Mouse (Mus musculus): ENCODE results near the gene Krt26. TPM values are rescaled to one million over a fixed set of nuclear protein-coding genes. Genes with fewer than 3 reads are reported as not detected.

Gene Krt26
- not detected for total RNA-seq (2023)

GRCm38 (mm10) chr11:99337866-99338265 lies at the start of gene Krt26:
Gene Krt26 (minus strand): TSS chr11:99337966.

GRCm38 (mm10) chr11:99374803-99375202 lies 37.0 kb upstream of the Krt26 start, which contains the start of gene Krt28:
Gene Krt28 (minus strand): TSS chr11:99374903.

GRCm38 (mm10) chr11:99351004-99351403 lies 13.2 kb upstream of the Krt26 start, which contains the start of gene Krt27:
Gene Krt27 (minus strand): TSS chr11:99351104.

GRCm38 (mm10) chr11:99322851-99323250 lies 14.9 kb downstream of the Krt26 start, which contains the start of gene Krt25:
Gene Krt25 (minus strand): TSS chr11:99322951.

GRCm38 (mm10) chr11:99284833-99285312 lies 52.9 kb downstream of the Krt26 start, which contains the start of gene Krt24:
Gene Krt24 (minus strand): TSS chr11:99285262.

Other genes starting within 250 kb of the Krt26 start
- gene Tns4, start 248.7 kb downstream of the Krt26 start, total RNA-seq (2023) = 1 to 10 TPM in 1 of 2 experiments, not detected in 1; 1.1 TPM
- 100 to 1,000 TPM; 516 to 541 TPM for gene Ccr7, start 182.9 kb downstream of the Krt26 start, total RNA-seq (2023)
- 100 to 1,000 TPM; 147 to 153 TPM for gene Smarce1, start 106.9 kb downstream of the Krt26 start, total RNA-seq (2023)
- not detected for gene Krt222, start 93.9 kb downstream of the Krt26 start, total RNA-seq (2023)
- gene Krt24, start 52.7 kb downstream of the Krt26 start, total RNA-seq (2023) = not detected
- gene Krt25, start 15.0 kb downstream of the Krt26 start, total RNA-seq (2023) = not detected
- not detected for gene Krt27, start 13.1 kb upstream of the Krt26 start, total RNA-seq (2023)
- not detected for gene Krt28, start 36.9 kb upstream of the Krt26 start, total RNA-seq (2023)
- gene Krt10, start 51.4 kb upstream of the Krt26 start, total RNA-seq (2023) = 1 to 10 TPM; 4.7 to 5.7 TPM
- not detected for gene Krt12, start 84.3 kb upstream of the Krt26 start, total RNA-seq (2023)
- not detected for gene Krt20, start 100.2 kb upstream of the Krt26 start, total RNA-seq (2023)
- gene Krt23, start 155.2 kb upstream of the Krt26 start, total RNA-seq (2023) = not detected
- not detected for gene Krt39, start 183.4 kb upstream of the Krt26 start, total RNA-seq (2023)
- not detected for gene Krt40, start 205.2 kb upstream of the Krt26 start, total RNA-seq (2023)
- not detected for gene Krtap3-3, start 212.9 kb upstream of the Krt26 start, total RNA-seq (2023)
- not detected for gene Krtap3-2, start 218.9 kb upstream of the Krt26 start, total RNA-seq (2023)
- not detected for gene Gm11939, start 221.5 kb upstream of the Krt26 start, total RNA-seq (2023)
- gene Krtap3-1, start 228.7 kb upstream of the Krt26 start, total RNA-seq (2023) = not detected
- gene Krtap1-5, start 243.1 kb upstream of the Krt26 start, total RNA-seq (2023) = not detected
- gene Krtap1-4, start 245.7 kb upstream of the Krt26 start, total RNA-seq (2023) = not detected

Measured in T-cell, adult 66 days (primary cell).